Mouse (Mus musculus) forebrain, postnatal 0 days (tissue): ENCODE measurements around the gene Jund. TPM values are rescaled to one million over a fixed set of nuclear protein-coding genes. Genes with fewer than 3 reads are reported as not detected.
A peak's percentile ranks its signal among the peaks of the same experiment; 100 is the strongest.

Source experiments
- ATAC-seq: fragments of 200-750 bp; cut with Nextera tagmentation; 2 replicates; pipeline ENCODE4 v1.8.0; 2017; ENCODE audit warnings: mild to moderate bottlenecking, moderate library complexity
- DNase-seq: peaks from one replicate; pipeline ENCODE4 v3.0.0-alpha.2; 2015
- H3K27ac ChIP-seq: fragments of 300-500 bp; sonication (generic); 2 replicates; pipeline ENCODE4 v1.5.1; 2014; ENCODE audit warnings: low read depth, mild to moderate bottlenecking, antibody characterized with exemption, low read length, moderate library complexity, mixed read lengths
- H3K27me3 ChIP-seq: fragments of 300-500 bp; sonication (generic); 2 replicates; pipeline ENCODE4 v1.6.1; 2014; ENCODE audit warnings: mild to moderate bottlenecking, low read length, mixed read lengths; ENCODE audit not compliant: insufficient read depth
- H3K36me3 ChIP-seq: fragments of 300-500 bp; sonication (generic); 2 replicates; pipeline ENCODE4 v1.6.1; 2014; ENCODE audit warnings: mild to moderate bottlenecking, moderate library complexity; ENCODE audit not compliant: insufficient read depth
- H3K4me1 ChIP-seq: fragments of 300-500 bp; sonication (generic); 2 replicates; pipeline ENCODE4 v1.6.1; 2014; ENCODE audit warnings: antibody characterized with exemption; ENCODE audit not compliant: insufficient read depth
- H3K4me2 ChIP-seq: fragments of 300-500 bp; sonication (generic); 2 replicates; pipeline ENCODE4 v1.6.1; 2014; ENCODE audit warnings: low read depth, mild to moderate bottlenecking, moderate library complexity
- H3K4me3 ChIP-seq: fragments of 300-500 bp; sonication (generic); 2 replicates; pipeline ENCODE4 v1.5.1; 2014; ENCODE audit warnings: low read depth, low read length, mixed read lengths
- H3K9ac ChIP-seq: fragments of 300-500 bp; sonication (generic); 2 replicates; pipeline ENCODE4 v1.6.1; 2014; ENCODE audit warnings: mild to moderate bottlenecking
- H3K9me3 ChIP-seq: fragments of 300-500 bp; sonication (generic); 2 replicates; pipeline ENCODE4 v1.6.1; 2016; ENCODE audit warnings: low read length
- CTCF ChIP-seq: sonication (generic); IDR thresholded peaks from 2 replicates; pipeline ENCODE4 v1.5.1; 2016; ENCODE audit warnings: antibody characterized with exemption, control low read depth, low read depth
- WGBS: fragments of 180-500 bp; shearing (Covaris S2); extraction: QIAGEN DNeasy Blood & Tissue Kit; methylation state at CpG from one replicate; pipeline ENCODE4 v1.1.7; 2014; 5-methylcytosine and 5-hydroxymethylcytosine counted together
- polyA plus RNA-seq: library from polyadenylated mRNA; unstranded; fragments of >200 nt; fragmentation: Nextera tagmentation; extraction: Ambion mirVana; gene quantifications from 2 replicates; pipeline ENCODE4 v1.2.1, GENCODE M21; 2015
- total RNA-seq: library from RNA; depleted of rRNA; stranded (reverse); fragments of >200 nt; gene quantifications from 2 replicates; pipeline ENCODE4 v1.2.3, GENCODE M21; 2014

The Jund gene
- total and polyA plus RNA-seq, 2 experiments from 2014 or later: 114 to 392 TPM

DNA sequence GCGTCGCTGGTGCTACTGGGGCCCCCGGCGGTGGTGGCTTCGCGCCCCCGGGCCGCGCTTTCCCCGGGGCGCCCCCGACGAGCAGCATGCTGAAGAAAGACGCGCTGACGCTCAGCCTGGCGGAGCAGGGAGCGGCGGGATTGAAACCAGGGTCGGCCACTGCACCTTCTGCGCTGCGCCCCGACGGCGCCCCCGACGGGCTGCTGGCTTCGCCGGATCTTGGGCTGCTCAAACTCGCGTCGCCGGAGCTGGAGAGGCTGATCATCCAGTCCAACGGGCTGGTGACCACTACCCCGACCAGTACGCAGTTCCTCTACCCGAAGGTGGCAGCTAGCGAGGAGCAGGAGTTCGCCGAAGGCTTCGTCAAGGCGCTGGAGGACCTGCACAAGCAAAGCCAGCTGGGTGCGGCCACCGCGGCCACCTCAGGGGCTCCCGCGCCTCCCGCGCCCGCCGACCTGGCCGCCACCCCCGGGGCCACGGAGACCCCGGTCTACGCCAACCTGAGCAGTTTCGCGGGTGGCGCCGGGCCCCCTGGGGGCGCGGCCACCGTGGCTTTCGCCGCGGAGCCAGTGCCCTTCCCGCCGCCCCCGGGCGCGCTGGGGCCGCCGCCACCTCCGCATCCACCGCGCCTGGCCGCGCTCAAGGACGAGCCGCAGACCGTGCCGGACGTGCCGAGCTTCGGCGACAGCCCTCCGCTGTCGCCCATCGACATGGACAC is 526 bp downstream of the Jund start:
- peak overlapping the region; percentile 60 for H3K4me2 ChIP-seq
- DNase-seq (no peak), ATAC-seq (peak; percentile 23)
- no peaks in the 10 kb centered on the region for H3K27me3 ChIP-seq
- TF ChIP-seq CTCF: no peak; the same call in 1 of the 2 replicates
- H3K36me3 ChIP-seq: 0 out of 2 replicates have a peak, but pooled peaks cover 6% of the 10 kb centered on the region
- peak overlapping the region; percentile 97 for H3K27ac ChIP-seq
- H3K9me3 ChIP-seq: no peaks in the 10 kb centered on the region
- H3K4me3 ChIP-seq: peak overlapping the region; percentile 66
- 1% methylated on average over 80 of the region's 89 CpGs for WGBS
- peak overlapping the region; percentile 98 for H3K9ac ChIP-seq
- H3K4me1 ChIP-seq: peaks cover 22% of the 10 kb centered on the region

DNA sequence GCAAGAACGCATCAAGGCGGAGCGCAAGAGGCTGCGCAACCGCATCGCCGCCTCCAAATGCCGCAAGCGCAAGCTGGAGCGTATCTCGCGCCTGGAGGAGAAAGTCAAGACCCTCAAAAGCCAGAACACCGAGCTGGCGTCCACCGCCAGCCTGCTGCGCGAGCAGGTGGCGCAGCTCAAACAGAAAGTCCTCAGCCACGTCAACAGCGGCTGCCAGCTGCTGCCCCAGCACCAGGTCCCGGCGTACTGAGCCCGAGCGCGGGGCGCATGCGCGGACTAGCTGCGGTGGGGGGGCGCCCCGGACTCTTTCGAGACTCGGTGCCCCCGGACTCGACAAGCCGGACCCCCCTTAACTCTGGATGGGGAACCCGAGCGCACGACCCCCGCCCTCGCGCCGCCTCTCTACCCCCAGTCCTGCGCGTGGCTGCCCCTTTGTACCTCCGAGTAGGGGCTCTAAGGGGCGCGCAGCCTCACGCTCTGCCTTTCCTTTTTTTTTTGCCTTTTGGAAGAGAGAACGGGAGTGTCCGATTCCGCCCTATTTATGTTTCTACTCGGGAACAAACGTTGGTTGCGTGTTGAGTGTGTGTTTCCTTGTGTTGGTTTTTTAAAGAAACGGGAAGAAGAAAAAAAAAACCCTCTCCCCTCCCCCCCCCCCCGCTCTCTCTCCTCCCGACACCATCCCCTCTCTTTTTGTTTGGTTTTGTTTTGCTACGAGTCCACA is 1.2 kb downstream of the Jund start:
- peak; percentile 92 for DNase-seq
- 1% methylated on average over 58 of the region's 59 CpGs for WGBS

DNA sequence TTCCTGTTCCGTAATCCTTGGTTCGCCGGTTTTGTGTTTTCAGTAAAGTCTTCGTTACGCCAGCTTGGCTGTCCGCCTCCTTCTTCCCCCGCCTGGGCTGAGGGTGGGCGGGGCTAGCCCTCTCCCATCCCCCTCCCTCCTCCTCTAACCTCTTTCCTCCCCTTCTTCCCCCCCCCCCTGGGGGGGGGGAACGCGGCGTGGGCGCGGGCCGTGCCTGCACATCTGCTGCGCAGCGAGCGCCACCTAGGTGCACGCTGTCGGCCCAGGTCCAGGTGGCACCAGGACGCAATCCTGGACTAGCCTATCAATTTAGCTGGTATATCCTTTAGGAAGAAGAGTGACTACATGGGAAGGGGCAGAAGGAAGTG is 1.8 kb downstream of the Jund start:
- ATAC-seq (peak; percentile 8), DNase-seq (peak; percentile 93)
- Histone ChIP-seq H3K9ac (peak overlapping the region; percentile 98), H3K36me3 (peaks cover 10% of the 10 kb centered on the region; the same call in 1 of the 2 replicates), H3K9me3 (no peaks in the 10 kb centered on the region), H3K27ac (peak overlapping the region; percentile 97), H3K4me2 (peak overlapping the region; percentile 60), H3K27me3 (no peaks in the 10 kb centered on the region), H3K4me3 (peak overlapping the region; percentile 66), H3K4me1 (peaks cover 22% of the 10 kb centered on the region)
- WGBS: under 1% methylated on average over 20 of the region's 20 CpGs
- peak; percentile 77 for TF ChIP-seq CTCF

More for the DNA sequence above, 1.2 kb downstream of the Jund start:
- Histone ChIP-seq H3K36me3 (peaks cover 10% of the 10 kb centered on the region; the same call in 1 of the 2 replicates), H3K27me3 (no peaks in the 10 kb centered on the region), H3K9me3 (no peaks in the 10 kb centered on the region), H3K27ac (peak overlapping the region; percentile 97), H3K4me1 (peaks cover 22% of the 10 kb centered on the region), H3K4me3 (peak overlapping the region; percentile 66), H3K9ac (peak overlapping the region; percentile 98), H3K4me2 (peak overlapping the region; percentile 60)
- TF ChIP-seq CTCF: peak; percentile 2; the same call in 1 of the 2 replicates
- peak; percentile 26 for ATAC-seq

DNA sequence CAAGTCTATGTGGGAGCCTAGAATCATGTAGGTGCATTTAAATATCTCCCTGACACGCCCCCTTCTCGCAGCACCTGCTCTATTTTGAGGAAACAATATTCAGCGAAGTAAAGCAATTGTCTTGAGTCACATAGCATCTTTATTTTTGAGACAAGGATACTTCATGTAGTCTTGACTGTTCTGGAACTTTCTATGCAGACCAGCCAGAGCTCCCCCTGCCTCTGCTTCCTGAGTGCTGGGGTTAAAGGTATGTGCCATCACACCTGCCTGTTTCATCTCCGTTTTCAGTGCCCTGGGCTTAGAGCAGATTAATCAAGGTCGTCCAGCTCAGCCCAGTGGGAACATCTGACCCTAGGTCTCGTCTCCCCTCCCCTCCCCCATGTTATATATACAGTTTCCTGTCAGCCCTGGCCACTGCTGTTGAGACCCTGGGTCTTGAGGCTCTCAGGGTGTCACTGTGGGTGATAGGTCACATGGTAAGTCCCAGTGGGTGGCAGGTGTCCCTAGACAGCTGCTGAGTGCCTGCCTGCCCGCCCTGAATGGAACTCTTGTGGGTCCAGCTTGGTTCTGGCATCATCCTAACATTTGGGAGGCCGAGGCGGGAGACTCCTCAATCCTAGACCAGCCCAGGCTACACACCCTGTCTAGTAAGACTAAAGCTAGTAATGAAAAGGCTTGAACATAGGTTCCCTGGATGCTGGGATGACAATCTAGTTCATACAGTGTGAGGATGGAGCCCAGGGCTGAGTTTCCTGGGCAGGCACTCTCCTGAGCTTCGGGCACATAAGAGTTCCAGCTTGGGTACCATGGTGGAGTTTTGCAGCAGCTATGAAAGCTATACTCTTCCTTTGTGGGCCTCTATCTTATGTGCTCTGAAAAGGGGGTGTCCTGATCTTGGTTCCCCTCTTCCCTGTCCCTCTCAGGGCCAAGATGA is 2.6 kb downstream of the Jund start:
- TF ChIP-seq CTCF: no peak
- Histone ChIP-seq H3K36me3 (peaks cover 10% of the 10 kb centered on the region; the same call in 1 of the 2 replicates), H3K27me3 (no peaks in the 10 kb centered on the region), H3K9ac (peak overlapping the region; percentile 98), H3K27ac (peak overlapping the region; percentile 97), H3K4me1 (peaks cover 21% of the 10 kb centered on the region), H3K4me3 (peak overlapping the region; percentile 66), H3K9me3 (no peaks in the 10 kb centered on the region), H3K4me2 (peak overlapping the region; percentile 60)
- 57% methylated on average over 10 of the region's 10 CpGs for WGBS
- DNase-seq: no peak
- no peak for ATAC-seq

DNA sequence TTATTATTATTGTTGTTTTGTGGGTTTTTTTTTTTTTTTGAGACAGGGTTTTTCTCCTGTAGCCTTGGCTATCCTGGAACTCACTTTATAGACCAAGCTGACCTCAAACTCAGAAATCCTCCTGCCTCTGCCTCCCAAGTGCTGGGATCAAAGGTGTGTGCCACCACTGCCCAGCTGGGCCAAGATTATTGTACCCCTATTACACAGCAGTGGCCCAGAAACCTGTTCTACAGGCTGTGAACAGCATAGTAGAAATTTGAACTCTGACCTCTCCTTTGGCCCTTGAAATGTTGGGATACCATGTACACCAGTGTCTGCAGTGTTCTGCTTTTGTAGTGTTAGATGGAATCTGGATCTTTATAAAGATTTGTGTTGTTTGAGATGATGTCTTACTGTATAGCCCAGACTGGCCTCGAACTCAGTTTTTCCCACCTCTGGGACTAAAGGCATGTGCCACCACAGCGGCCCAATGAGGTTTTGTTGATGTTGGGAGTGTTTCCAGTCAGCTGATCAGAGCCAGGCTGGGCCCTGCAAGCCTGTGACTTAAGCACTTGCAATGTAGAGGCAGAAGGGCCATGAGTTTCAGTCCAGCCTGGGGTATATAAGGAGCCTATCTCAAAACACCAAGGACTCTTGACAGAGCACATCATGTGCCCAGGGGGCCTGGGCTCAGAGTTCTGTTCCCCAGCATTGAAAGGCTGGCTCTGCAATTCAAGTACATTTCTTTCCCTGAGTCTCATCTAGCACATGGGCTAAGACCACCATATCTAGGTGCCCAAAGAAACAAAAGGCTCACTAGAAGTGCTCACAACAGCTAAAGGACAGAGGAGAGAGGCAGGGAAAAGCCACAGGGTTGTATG is 3.5 kb downstream of the Jund start:
- ATAC-seq: no peak
- H3K36me3 ChIP-seq: peaks cover 10% of the 10 kb centered on the region; the same call in 1 of the 2 replicates
- H3K9me3 ChIP-seq: no peaks in the 10 kb centered on the region
- H3K4me3 ChIP-seq: no peak overlapping the region
- H3K4me2 ChIP-seq: peak overlapping the region; percentile 60
- H3K27ac ChIP-seq: no peak overlapping the region
- TF ChIP-seq CTCF: no peak
- DNase-seq: no peak
- H3K27me3 ChIP-seq: no peaks in the 10 kb centered on the region
- 75% methylated on average over 2 of the region's 2 CpGs for WGBS
- H3K9ac ChIP-seq: 0 out of 2 replicates have a peak overlapping the region, but pooled peaks have one; percentile 6
- H3K4me1 ChIP-seq: peaks cover 13% of the 10 kb centered on the region

DNA sequence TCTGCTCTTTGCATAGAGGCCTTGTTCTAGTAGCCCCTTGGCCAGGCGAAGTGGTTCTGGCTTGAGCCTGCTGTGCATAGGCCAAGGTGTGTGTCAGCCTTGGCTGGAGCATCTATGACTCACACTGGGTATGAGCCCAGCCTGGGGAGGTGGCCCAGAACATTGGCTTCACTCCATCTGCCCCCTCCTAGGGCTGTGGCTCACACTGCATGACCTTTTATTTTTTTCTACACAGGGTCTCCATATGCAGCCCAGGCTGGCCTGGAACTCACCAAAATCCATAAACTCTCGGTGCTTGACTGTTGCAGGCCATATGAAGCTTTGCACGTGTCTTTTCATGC is 4.1 kb downstream of the Jund start:
- ATAC-seq: no peak
- no peak overlapping the region for H3K27ac ChIP-seq
- peaks cover 13% of the 10 kb centered on the region for H3K4me1 ChIP-seq
- WGBS: 73% methylated on average over 3 of the region's 3 CpGs
- peak overlapping the region; percentile 60; the same call in 1 of the 2 replicates for H3K4me2 ChIP-seq
- no peaks in the 10 kb centered on the region for H3K27me3 ChIP-seq
- no peak overlapping the region for H3K9ac ChIP-seq
- no peak overlapping the region for H3K4me3 ChIP-seq
- no peak for TF ChIP-seq CTCF
- DNase-seq: peak; percentile 36
- no peaks in the 10 kb centered on the region for H3K9me3 ChIP-seq
- peaks cover 10% of the 10 kb centered on the region; the same call in 1 of the 2 replicates for H3K36me3 ChIP-seq
